Mouse (Mus musculus) spleen, adult 2 months (tissue): ENCODE results near the gene Slc22a14.

Experiments
- CTCF ChIP-seq: fragments of 200-500 bp; IDR thresholded peaks from 2 replicates; pipeline ENCODE4 v1.5.1; 2011; ENCODE audit warnings: mild to moderate bottlenecking, inconsistent platforms; ENCODE audit not compliant: insufficient read depth, insufficient read length, insufficient replicate concordance; ENCODE audit errors: extremely low read depth
- POLR2A ChIP-seq: fragments of 200-500 bp; IDR thresholded peaks from 2 replicates; pipeline ENCODE4 v1.6.1; 2011; ENCODE audit warnings: low read depth, low read length, inconsistent platforms

- TF ChIP-seq POLR2A, result no peak
- TF ChIP-seq CTCF, result no peak
Observed at GRCm38 (mm10) chr9:119167608-119168007, 197.7 kb downstream of the Slc22a14 start.
